Mouse (Mus musculus) mesoderm, embryonic 11.5 days (tissue): ENCODE results near the gene Chst15.

ENCODE experiments used
- DNase-seq: peaks from one replicate; pipeline ENCODE4 v3.0.0-alpha.2; 2012; ENCODE audit warnings: low read depth, low spot score

Chst15 gene

DNA sequence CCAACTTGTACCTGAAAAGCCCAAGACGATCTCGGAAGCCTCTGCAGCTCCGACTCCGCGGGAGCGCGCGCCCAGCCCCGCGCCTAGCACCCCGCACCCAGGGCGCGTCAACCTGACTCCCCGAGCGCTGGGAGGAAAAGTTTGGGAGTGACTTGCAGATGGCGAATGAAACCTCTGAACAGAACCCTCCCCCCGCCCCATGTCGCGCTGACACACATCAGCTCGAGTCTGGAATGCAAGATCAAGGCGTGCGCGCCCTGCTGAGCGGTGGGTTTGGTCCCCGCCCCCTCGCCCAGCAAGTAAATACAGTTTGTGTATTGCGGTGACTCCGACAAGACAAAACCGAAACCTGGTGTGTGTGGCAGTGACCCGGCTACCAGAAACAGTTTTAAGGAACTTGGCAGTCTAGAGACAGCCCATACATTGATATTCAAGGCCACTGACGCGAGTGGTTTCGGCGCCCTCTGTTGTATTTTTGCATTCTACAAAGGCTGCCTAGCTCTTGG, at the start of gene Chst15:
Gene Chst15 (minus strand): TSS at position 193 of the 506 bp plus-strand sequence.
- peak; percentile 87 for DNase-seq

DNA sequence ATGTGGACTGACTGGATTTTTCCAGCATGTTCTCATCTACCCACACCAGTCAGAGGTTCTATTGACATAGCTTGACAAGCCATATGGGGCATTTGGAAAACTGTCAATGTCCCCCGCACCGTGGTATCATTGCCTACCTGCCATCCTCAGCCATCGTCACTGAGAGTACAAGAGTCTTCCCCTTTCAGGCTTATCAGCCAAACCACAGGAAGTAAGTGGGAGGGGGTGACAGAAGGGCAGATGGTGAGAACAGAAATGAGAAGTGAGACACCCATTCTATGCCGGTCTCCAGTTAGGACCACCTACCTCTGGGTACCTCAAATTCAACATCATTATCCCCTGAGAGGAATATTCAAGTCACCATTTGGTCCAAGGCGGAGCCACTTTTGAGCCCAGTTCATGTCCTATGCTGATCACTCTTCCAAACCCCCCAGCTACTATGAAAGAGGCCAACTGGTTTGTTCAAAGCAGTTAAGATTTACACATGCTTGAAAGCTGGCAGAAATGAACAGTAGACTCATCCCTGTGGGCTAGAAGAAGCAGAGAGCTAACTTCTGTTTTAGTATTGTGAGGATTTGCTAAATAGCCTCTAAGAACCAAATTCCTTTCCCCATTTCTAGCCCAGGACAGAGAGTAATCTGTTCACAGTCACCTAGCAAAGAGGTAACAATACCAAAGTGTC, 48.8 kb upstream of the Chst15 start:
- no peak for DNase-seq

DNA sequence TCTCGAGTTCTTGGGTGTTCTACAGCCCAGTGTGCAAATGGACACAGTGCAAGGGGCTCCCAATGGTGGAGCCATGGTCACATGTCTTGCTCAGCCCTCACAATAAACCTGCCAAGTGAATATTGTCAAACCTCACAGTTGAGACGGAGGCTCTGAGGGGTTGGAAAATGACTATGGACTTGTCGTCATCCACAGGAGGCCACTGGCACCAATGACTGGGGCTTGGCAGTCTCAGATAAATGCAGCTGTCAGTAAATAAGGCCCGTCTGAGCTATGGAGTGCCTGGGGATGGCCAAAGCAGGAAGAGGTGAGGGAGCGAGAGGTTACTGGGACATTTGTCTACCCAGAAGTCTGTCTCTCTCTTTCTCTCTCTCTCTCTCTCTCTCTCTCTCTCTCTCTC, 48.1 kb upstream of the Chst15 start:
- DNase-seq: no peak

DNA sequence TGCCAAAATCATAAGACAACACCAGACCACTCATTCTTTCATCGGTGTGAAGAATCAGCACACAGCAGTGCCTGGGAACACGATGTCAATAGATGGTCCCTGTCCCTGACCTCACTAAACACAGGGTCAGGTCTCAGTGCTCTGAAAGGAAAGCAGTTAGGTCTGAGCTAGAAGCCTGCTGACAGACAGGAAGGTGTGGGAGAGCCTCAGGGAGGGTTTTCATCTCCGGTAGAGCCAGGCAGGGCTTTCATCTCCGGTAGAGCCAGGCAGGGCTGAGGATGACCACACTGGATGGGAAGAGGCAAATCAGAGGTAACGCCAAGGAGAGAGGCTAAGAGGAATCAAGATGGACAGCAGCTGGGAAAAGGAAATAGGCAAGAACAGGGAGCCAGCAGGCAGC, 47.5 kb upstream of the Chst15 start:
- no peak for DNase-seq

DNA sequence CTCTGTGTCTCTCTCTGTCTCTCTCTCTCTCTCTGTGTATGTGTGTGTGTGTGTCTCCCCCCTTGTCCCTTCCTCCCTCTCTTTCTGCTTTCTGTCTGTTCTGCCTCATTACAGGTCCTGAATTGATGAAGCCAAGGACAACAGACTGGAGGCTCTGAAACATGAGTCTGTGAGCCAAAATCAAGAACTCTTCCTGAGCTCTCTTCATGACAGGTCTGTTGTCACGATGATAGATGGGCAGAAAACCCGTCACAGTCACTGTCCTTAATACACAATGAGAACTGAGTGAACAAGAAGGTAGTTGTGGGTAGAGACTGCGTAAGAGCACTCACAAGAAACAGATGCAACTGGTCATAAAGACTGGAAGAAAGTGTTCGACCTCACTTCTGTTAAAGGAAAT, 43.3 kb upstream of the Chst15 start:
- DNase-seq: no peak

DNA sequence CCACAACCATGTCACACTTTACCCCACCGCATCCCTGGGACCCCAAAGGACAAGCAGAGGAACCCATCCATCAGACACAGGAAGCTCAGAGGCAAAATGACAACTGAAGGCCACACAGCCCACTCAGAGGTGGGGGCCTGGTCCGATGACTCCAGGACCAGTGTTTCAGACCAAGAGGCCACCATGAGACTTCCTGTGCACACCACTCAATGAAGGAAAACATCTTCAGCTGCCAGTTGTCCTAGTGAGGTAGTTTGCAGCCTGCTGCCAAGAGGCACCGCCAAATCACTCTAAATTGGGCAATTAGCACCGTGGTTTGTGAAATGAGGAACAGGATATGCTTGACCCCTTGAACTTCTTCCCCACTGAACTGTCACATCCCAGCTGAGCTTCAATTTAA, 41.7 kb upstream of the Chst15 start:
- DNase-seq: no peak

DNA sequence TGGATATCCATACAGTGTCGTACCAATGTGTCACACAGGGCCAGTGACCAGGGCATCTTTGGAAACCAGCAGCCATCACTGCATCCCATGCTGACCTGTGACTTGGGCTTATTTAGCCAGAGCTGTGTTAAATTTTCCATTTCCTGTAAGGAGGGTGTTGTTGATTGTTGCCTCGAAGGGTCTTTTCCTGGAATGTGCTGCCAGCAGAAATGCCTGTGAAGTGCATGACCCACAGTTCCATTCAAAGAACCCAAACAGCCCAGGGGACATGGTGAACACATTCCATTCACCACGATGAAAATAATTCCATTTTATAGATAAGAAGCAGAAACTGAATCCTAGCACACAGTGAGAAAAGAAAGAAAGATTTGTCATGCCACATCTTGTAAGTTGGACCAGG, 41.2 kb upstream of the Chst15 start:
- DNase-seq: peak; percentile 46

DNA sequence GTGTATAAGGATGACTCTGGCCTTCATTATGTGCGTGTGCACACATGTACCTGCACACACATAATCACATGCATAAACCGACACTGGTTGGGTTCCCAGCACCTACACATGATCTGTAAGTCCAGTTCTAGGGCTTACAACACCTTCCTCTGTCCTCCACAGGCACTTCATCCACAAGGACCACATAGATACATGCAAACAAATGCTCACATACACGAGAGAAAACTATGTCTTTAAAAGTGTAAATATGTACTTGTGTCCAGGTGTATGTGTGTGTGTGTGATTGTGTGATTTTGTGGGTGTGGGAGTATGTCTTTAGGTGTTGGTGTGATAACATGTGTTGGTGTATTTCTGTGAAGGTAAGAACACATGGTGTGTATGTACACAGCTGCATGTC, 40.8 kb upstream of the Chst15 start:
- DNase-seq: no peak

DNA sequence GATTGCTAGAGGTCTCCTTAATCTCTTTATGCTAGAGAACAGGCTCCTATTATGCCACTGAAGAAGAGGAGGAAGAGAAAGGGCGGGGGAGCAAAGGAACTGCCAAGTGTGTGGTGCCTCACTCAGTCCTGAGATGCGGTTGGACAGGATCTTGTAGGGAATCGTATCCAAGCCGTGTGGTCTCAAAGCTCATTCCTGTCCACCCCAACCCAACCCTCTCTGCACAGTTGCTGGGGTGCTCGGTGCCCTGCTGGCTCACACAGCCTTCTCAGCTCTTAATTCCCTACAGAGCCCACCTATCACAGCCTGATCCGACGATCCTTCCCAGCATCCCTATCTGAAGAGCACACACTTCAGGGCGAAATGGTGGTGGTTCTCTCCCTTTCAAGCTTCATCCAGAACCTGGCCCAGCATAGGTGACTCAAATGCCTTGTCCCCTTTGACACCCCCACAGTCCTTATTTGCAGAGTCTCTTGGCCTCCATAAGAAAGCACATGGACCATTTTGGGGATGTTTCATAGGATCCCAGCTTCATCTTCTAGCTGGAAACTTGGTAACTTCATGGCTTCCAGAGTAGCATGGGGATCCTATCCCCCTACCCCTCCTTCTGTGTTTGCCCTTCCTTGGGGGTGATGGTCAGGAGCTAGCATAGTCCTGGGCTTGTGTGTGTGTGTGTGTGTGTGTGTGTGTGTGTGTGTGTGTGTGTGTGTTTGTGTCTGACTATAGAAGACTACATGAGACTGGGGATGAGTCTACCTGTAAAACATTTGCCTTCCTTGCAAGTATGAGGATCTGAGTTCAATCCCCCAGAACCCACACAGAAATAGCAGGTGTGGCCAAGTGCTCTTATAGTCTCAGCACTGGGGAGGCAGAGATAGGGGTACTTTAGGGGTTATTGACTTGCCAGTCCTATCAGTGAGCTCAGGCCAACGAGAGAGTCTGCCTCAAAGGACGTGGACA, 40.1 kb upstream of the Chst15 start:
- no peak for DNase-seq

DNA sequence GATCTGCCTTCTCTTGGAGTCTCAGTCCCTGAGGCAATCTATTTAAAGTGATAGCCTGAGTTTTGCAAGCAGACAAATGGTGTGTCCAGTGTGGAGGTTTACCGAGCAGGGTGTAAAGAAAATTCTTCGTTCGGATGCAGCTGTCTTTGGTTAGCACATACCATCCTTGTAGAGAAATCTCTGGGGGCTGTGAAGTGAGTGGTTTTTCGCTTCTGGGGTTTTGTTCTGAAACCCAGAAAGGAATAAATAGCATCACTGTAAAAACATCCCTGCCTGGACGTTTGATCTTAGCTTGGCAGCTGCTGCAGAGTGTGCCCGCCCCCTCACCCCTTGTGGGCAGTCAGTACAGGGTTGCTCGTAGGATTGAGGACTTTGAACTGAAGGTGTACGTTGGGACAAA, 39.2 kb upstream of the Chst15 start:
- peak; percentile 48 for DNase-seq

DNA sequence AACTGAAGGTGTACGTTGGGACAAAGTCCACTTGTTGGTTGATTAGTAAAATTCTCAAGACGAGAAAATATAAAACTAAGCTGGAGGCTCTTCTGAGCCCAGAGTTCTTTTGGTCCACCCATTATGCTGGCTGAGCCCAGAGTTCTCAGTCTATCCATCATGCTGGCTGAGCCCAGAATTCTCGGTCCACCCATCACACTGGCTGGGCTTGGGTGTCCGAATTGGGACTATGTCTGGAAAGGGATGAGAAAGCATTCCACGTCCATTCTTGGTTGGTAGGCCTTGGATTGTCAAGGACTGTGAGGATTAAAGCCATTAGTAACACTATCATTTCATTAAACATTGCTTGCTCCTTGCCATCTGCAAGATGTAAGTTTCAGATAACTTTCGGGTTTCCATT, 38.7 kb upstream of the Chst15 start:
- no peak for DNase-seq

DNA sequence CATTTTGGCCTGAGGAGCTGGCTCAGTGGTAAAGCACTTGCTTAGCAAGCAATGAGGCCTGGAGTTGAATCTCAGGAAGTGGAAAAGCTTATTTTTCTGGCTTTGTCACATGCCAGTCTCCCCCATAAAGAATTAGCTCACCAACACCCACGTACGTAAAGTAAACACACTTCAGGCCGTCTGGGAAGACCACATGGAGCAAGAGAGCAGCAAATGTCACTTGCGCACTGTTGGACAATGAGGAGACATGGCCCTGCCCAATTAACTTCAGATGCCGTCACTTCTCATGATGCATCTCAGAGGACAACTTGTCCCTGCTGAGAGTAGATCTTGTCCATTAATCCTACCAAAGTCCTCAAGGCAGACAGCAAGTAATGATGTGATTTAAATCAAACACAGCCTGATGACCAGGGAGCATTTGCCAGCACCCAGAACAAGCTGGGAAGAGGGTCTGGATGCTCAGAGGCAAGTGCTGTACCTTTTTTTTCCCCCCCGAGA, 32.1 kb upstream of the Chst15 start:
- no peak for DNase-seq

DNA sequence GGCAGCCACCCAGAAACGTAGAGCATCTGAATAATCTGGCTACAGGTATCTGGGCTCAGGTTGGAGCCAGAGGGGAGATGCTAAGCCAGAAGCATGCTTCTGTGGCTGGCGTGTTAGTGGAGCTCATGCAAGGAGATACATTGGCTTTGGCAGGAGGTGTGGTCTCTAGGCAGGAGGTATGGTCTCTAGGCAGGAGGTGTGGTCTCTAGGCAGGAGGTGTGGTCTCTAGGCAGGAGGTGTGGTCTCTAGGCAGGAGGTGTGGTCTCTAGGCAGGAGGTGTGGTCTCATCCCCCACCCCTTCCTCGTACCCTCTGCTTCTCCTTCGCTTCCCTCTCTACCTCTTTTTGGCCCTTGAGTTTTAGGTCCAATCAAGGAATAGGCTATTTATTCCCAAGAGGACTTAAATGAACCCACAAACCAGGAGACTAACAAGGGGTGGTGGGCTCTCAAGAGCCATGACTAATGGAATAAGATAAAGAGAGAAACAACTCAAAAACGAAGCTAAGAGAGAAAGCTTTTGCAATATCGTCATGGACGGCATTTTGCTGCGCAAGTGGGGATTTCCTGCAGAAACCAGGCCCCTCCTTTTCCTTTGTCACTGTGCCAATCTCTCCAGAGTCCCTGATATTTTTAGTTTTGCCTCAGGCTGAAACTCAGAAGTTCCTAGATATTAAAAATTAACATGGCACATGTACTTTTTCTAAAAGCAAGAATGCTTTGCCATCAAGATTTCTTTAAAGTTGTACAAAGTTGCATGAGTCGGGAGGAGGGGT, 30.4 kb upstream of the Chst15 start:
- no peak for DNase-seq

DNA sequence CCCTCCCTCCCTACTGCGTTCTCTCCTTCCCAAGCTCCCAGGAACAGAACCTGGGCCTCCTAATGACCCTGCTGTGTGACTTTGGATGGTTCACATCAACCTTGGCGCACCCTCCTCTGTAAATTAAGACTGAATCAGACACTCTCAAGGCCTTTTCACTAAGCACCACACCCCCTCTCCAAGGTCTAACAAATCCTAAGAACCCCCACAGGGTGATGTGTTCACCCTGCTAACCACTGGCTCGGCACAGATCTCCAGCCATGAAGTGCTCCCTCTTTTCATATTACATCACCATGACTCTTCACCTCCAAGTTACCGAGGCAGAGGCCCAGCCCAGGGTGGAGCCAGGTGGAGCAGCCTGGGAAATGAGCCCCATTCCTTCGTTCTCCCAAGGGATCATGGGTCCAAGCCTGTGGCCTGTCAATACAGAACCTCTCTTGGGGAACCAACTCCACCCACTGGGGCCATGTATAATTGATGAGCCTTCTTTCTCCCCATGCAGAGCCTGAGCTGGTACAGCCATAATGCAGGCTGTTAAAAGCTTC, 28.6 kb upstream of the Chst15 start:
- DNase-seq: no peak

DNA sequence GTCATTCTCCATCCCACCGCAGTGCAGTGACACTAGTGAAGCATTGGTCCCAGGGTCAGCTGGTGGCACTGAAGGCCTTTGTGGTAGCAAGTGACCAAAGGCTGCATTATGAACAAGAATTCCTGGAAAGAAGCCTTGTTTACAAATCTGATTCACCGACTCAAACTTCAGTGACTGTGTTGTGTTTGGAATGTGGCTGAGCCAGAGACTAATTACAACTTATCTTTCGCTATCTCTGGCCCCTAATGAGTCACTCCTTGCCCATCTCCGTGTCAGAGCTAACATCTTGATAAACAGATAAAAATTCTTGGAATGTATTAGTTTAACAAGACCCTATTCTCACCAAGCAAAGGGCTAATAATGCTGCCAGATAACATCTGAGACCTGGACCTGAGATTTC, 27.6 kb upstream of the Chst15 start:
- no peak for DNase-seq

DNA sequence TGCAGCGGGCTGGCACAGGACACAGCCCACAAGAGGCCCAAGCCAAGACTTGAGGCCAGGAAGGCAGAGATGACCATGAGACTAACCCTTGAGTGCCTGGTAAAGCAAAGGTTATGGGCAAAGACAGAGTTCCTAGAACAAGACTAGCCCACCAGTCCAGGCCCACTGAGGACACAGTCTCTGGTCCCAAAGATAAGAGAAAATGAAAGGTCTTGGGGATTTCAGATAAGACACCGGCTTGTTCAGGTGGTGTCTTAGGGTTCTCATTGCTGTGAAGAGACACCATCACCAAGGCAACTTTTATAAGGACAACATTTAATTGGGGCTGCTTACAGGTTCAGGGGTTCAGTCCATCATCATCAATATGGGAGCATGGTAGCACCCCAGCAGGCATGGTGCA, 26.9 kb upstream of the Chst15 start:
- DNase-seq: no peak

DNA sequence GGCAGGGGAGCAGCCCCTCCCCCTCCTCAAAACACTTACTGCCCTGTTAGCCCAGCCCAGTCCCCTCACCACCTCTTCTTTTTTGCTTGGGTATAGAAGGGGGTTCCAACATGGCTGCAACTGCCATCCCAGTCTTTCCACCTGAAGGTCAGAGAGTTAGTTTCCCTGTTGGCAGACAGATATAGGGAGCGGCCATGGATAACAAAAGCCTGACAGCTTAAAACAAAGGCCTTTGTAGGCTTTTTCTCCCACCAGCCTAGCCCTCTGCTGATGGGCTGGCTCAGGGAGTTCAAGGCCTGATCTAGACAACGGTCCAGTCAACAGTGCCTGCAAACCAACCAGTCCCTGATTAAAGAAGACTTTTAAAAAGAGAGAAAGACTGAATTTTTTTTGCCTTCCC, 26.1 kb upstream of the Chst15 start:
- no peak for DNase-seq

DNA sequence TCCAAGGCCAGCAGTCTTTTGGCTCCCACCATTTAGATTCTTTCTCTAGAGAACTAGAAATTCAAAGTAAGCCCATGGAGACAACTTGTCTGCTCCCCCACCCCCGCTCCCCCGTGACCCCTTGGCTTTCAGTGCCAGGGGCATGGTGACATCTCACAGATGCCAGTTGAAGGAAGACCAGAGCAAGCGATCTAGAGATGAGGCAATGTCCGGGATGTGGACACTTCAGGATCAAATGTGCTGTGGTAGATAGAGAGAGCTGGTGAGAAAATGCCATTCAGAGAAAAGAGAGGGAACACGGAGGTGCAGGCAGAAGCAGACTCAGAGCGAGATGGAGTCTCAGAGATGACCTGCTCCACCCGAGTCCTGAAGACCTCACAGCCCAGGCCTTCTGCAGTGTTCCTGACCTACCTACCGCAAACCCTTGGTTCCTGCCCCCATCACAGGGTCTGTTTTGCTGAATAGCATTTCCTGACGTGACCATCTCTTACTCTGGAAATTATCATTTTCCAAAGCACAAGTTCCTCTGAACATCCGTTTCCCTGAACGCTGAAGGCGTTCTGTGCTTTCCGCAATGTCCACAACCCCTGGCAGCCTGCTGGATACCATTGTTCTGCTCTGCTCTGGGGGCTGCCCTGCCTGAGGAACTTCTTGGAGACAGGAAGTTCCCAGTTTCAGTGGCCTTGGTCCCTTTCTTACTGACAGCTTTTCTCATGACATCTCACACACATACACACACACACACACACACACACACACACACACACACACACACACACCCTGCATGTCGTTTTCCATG, 22.2 kb upstream of the Chst15 start:
- no peak for DNase-seq

DNA sequence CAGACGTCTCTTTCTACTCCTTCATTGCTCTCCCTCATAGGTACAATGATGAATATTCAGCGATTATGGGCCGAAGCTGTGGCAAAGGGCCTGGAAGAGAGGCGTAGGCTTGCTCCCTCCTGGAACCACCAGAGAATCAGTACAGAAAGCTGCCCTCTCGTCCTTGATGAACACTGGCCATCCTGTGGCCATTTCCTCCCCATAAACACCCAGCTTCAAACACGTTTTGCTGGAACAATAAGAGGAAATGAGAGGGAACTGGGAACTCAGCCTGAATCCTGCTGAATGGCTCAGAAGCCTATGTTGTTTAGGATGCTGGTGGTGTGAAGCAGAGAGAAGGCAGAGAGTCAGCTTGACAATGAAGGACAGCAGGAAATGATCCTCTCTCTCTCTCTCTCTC, 21.3 kb upstream of the Chst15 start:
- no peak for DNase-seq

DNA sequence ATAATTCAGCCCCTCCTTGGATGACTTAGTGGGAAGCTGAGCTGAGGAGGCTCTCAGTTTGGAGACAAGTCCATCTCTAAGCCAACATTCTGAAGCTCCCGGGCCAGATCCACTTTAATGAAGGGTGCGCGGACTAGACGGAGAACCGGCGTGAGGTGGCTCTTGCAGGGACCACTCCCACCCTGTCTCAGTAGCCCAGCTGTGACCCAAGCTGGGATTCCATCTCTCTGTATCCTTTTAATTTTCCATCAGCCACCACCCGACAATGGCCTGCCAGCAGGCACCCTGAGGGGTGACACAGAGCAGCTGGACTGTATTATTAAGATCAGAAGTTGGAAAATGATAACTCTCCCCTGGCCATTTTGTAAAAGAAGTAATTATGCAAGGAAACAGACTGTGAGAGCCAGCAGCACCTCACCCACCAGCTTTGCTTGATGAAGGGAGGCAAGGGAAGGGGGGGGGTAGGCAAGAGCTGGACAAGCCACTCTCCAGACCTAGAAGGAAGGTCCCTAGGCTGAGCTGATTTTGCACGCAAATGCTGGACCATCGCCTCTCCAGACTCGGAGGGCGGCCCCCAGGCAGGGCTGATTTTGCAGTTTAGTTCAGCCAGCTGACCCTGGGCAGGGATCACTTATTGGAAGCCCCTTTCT, 20.4 kb upstream of the Chst15 start:
- no peak for DNase-seq
